ENCODE assay signal across 8 mouse cellular contexts in genomic region chr1:40544650-40545049, GRCm38 (mm10). TPM values are rescaled to one million over a fixed set of nuclear protein-coding genes. Genes with fewer than 3 reads are reported as not detected.
DNase-seq lines count a peak whose midpoint lies in the region; ATAC-seq lines count a peak whose summit lies in the region.

No protein-coding gene starts in this region.

- intact Hi-C loops in left cerebral cortex, postnatal 25 days (cut with DNase I): loop anchor here (1.0 to 5.0 kb wide), 3 partner anchors 164 to 857 kb away; no protein-coding TSS in a partner anchor

- 0 out of 2 replicates have a peak, but pooled peaks have one; percentile 36 for ATAC-seq in neutrophil, adult 5-6 weeks (ENCODE audit: extremely low read depth, insufficient number of reproducible peaks, low FRiP score, poor library complexity, severe bottlenecking)

- peak; percentile 65 for DNase-seq in ovary, postnatal 14 days (ENCODE audit: low spot score)
- no peak for DNase-seq in ovary, postnatal 10 days (ENCODE audit: low spot score)
- peak; percentile 5 for DNase-seq in WW6 (ENCODE audit: low read depth, low spot score)
- peak; percentile 79 for DNase-seq in embryo, embryonic 10 days (ENCODE audit: low spot score)
- peak; percentile 72 for DNase-seq in heart, postnatal 4 days
- peak; percentile 74 for DNase-seq in left cerebral cortex, postnatal 25 days (ENCODE audit: low spot score in 2 of 2)
- peak; percentile 8 for DNase-seq in yolk sac, embryonic 10.5 days (ENCODE audit: low spot score)

RNA-seq across cellular contexts. Expression of gene Il18rap, which starts 29.5 kb away (rescaled TPM):
- under 1 TPM; 0.07 to 0.25 TPM for total RNA-seq in heart, postnatal 4 days (2021)
- not detected for total RNA-seq in left cerebral cortex, postnatal 25 days (2021)
- 144 and 170 TPM in 2 replicates for total RNA-seq in neutrophil, adult 5-6 weeks (2017)

RNA-seq across cellular contexts. Expression of gene Slc9a4, which starts 35.2 kb away (rescaled TPM):
- total RNA-seq in heart, postnatal 4 days (2021): not detected
- total RNA-seq in left cerebral cortex, postnatal 25 days (2021): 1 to 10 TPM in 1 of 2 experiments, under 1 TPM in 1; 0.89 to 1.1 TPM
- total RNA-seq in neutrophil, adult 5-6 weeks (2017): not detected in 2 replicates

Comparison
In these comparisons a context has a peak if more than half of its experiments do, and no peak if none do; other contexts are left out.
1. RNA of gene Il18rap, which starts 29.5 kb away (total RNA-seq): 144 to 170 TPM in neutrophil, adult 5-6 weeks; 0.07 to 0.25 TPM in heart, postnatal 4 days and not detected in left cerebral cortex, postnatal 25 days; every median in the first group is over 100 times any median in the second.